Mouse (Mus musculus) urinary bladder, adult 2 months (tissue): Measurements from ENCODE around the gene Pcp4l1. TPM values are rescaled to one million over a fixed set of nuclear protein-coding genes. Genes with fewer than 3 reads are reported as not detected.
"Not testable (repeated sequence)": the region's sequence is repeated elsewhere in the genome, so short reads cannot be mapped to it uniquely, and the experiment has no call there.

Source experiments
- DNase-seq: peaks from one replicate; pipeline ENCODE4 v3.0.0; 2022; ENCODE audit warnings: low spot score
- polyA plus RNA-seq: library from polyadenylated mRNA; depleted of rRNA; stranded (reverse); fragments of >200 nt; gene quantifications from 2 replicates; pipeline ENCODE4 v1.2.3, GENCODE M21; 2012; rRNA removed

Gene Pcp4l1
- polyA plus RNA-seq, 1 experiment: 317 TPM

DNA sequence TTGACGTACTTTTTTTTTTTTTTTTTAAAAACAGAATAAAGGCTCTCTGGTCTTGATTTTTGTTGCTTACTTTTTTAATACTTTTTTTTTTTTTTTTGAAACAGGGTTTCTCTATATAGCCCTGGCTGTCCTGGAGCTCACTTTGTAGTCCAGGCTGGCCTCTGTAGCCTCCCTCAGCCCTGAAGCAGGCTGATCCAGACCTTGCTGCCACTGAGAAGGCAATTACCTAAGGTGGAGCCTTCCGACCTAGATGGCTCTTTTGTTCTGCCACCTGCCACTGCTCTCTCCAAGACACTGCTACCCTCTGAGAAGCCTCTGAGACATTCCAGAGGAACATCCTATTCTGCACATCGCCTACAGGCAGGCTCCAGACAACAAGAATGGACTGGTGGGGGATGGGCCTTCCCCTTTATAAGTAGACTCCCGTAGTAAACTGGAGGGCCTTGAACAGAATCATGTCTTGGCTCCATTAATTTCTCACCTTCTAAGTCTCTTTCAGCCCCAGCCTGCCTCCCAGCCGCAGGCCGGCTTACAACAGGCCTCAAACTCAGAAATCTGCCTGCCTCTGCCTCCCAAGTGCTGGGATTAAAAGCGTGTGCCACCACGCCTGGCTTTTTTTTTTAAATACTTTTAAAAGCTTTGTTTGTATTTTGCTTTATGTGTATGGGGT lies 58.4 kb downstream of the Pcp4l1 start:
- DNase-seq: not testable (repeated sequence)

DNA sequence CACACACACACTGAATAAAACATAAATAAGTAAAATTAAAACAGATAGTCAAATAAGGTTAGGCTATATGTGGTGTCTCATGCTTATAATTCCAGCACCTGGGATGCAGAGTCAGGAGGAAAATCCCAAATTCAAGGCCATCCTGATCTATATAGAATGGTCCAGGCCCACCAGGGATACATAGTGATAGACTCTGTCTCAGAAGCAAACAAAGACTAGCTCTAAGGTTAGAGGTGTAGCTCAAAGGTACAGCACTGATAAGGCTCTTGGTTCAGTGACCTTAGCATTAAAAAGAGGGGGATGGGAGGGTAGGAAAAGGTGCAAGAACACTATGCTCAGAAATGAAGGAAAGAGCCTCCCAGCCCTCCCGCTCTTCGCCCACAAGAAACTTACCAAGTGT lies 60.5 kb downstream of the Pcp4l1 start:
- DNase-seq: no peak

DNA sequence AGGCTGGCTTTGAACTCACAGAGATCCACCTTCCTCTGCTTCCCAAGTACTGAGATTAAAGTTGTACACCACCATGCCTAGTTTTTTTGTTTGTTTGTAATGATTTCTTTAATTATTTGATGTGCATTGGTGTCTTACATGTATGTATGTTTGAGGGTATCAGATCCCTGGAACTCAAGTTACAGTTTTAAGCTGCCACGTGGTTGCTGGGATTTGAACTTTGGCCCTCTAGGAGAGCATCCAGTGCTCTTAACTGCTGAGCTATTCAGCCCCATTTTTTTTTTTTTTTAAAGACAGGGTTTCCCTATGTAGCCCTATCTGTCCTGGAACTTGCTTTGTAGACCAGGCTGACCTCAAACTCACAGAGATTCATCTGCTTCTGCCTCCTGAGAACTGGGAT lies 65.1 kb downstream of the Pcp4l1 start:
- DNase-seq: no peak

GRCm38 (mm10) chr1:171129251-171129650 lies 66.8 kb downstream of the Pcp4l1 start:
- no peak for DNase-seq

GRCm38 (mm10) chr1:171124398-171124797 lies 71.7 kb downstream of the Pcp4l1 start:
- no peak for DNase-seq

Other genes with a start within 250 kb of the Pcp4l1 start
- 28.5 and 36.1 TPM in 2 replicates for gene Fcgr2b, start 219.7 kb downstream of the Pcp4l1 start, polyA plus RNA-seq
- 2.7 and 5.9 TPM in 2 replicates for gene Fcgr4, start 177.3 kb downstream of the Pcp4l1 start, polyA plus RNA-seq
- gene Fcgr3, start 131.3 kb downstream of the Pcp4l1 start, polyA plus RNA-seq: 30.3 and 31.5 TPM in 2 replicates
- 11.3 and 12.6 TPM in 2 replicates for gene Cfap126, start 82.3 kb downstream of the Pcp4l1 start, polyA plus RNA-seq
- 286 and 310 TPM in 2 replicates for gene Sdhc, start 45.7 kb downstream of the Pcp4l1 start, polyA plus RNA-seq
- 24.1 and 28.5 TPM in 2 replicates for gene Mpz, start 45.6 kb downstream of the Pcp4l1 start, polyA plus RNA-seq
- gene Nr1i3, start 17.7 kb upstream of the Pcp4l1 start, polyA plus RNA-seq: 0.04 TPM in 1 of 2 replicates, not detected in the other
- 35.0 and 39.6 TPM in 2 replicates for gene Tomm40l, start 26.2 kb upstream of the Pcp4l1 start, polyA plus RNA-seq
- 1.0 and 1.8 TPM in 2 replicates for gene Apoa2, start 28.8 kb upstream of the Pcp4l1 start, polyA plus RNA-seq
- 64.8 and 72.7 TPM in 2 replicates for gene Fcer1g, start 38.1 kb upstream of the Pcp4l1 start, polyA plus RNA-seq
- 0.43 and 0.46 TPM in 2 replicates for gene Adamts4, start 54.2 kb upstream of the Pcp4l1 start, polyA plus RNA-seq
- 110 and 141 TPM in 2 replicates for gene Ndufs2, start 55.1 kb upstream of the Pcp4l1 start, polyA plus RNA-seq
- 71.4 and 74.6 TPM in 2 replicates for gene B4galt3, start 74.1 kb upstream of the Pcp4l1 start, polyA plus RNA-seq
- 91.3 and 136 TPM in 2 replicates for gene Ppox, start 84.9 kb upstream of the Pcp4l1 start, polyA plus RNA-seq
- gene Usp21, start 91.7 kb upstream of the Pcp4l1 start, polyA plus RNA-seq: 44.7 and 48.4 TPM in 2 replicates
- gene Ufc1, start 98.8 kb upstream of the Pcp4l1 start, polyA plus RNA-seq: 78.1 and 81.2 TPM in 2 replicates
- 50.0 and 53.0 TPM in 2 replicates for gene Dedd, start 132.9 kb upstream of the Pcp4l1 start, polyA plus RNA-seq
- 63.1 and 70.2 TPM in 2 replicates for gene Nit1, start 149.4 kb upstream of the Pcp4l1 start, polyA plus RNA-seq
- 47.8 and 66.6 TPM in 2 replicates for gene Pfdn2, start 149.4 kb upstream of the Pcp4l1 start, polyA plus RNA-seq
- gene Klhdc9, start 164.5 kb upstream of the Pcp4l1 start, polyA plus RNA-seq: 2.3 and 2.8 TPM in 2 replicates
- gene Nectin4, start 173.8 kb upstream of the Pcp4l1 start, polyA plus RNA-seq: 35.1 and 39.2 TPM in 2 replicates
- 4.2 and 5.0 TPM in 2 replicates for gene Arhgap30, start 192.7 kb upstream of the Pcp4l1 start, polyA plus RNA-seq
- gene Usf1, start 215.0 kb upstream of the Pcp4l1 start, polyA plus RNA-seq: 68.7 and 73.4 TPM in 2 replicates
- gene Tstd1, start 222.6 kb upstream of the Pcp4l1 start, polyA plus RNA-seq: 5.4 and 8.4 TPM in 2 replicates
- gene F11r, start 241.3 kb upstream of the Pcp4l1 start, polyA plus RNA-seq: 76.3 and 79.2 TPM in 2 replicates